Mouse (Mus musculus) telencephalon, adult 2 months (tissue): ENCODE measurements around the gene Xpnpep3.

ENCODE experiments used
- DNase-seq: peaks from one replicate; pipeline ENCODE4 v3.0.0-alpha.2; 2011; ENCODE audit warnings: low read depth, low spot score

The Xpnpep3 gene

GRCm38 (mm10) chr15:81399638-81400315 lies at the start of gene Xpnpep3, which contains the start of gene St13:
Gene Xpnpep3 (plus strand): TSS chr15:81400138.
Gene St13 (minus strand): TSS chr15:81400077.
- peak; percentile 93 for DNase-seq

DNA sequence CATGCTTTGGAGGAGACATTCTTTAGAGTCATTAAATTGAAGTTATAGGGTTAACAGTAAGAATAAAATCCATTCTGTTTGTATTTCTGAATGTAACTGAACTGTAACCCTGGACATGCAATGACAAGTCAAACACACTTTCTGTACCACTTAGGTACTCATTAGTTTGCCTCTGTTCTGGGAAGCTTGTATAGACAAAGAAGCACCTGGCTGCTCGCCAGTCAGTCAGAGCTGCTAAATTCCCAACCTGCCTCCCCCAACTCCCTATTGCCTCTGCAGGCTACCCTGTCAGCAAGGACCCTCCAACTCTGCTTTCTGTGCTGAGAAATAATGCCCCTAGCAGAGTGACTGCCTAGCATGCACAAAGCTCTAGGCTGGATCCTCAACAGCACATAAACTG lies 49.5 kb upstream of the Xpnpep3 start:
- DNase-seq, result no peak

GRCm38 (mm10) chr15:81352638-81353037 lies 47.3 kb upstream of the Xpnpep3 start:
- no peak for DNase-seq

DNA sequence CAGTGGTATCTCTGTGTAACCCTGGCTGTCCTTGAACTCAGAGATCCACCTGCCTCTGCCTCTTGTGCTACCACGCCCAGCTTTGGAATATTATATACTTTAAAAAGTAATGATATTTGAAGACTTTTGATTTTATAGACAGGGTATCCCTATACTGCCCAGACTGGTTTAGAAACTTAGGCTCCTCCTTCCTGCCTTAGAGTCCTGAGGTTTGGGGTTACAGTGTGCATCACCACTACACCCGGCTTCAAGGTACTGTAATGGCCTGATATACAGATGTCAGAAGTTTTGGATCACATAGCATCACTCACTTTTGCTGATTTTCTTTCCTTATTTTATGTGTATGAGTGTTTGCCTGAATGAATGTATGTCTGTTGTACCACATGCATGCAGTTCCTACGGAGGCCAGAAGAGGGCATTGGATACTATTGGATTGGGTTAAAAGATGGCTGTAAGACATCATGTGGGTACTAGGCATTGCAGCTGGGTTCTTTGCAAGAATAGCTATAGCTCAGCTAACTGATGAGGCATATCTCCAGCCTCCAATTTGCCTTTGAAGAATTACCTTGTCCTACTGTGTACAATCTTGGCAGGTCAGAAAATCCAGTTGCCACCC lies 44.7 kb upstream of the Xpnpep3 start:
- no peak for DNase-seq

DNA sequence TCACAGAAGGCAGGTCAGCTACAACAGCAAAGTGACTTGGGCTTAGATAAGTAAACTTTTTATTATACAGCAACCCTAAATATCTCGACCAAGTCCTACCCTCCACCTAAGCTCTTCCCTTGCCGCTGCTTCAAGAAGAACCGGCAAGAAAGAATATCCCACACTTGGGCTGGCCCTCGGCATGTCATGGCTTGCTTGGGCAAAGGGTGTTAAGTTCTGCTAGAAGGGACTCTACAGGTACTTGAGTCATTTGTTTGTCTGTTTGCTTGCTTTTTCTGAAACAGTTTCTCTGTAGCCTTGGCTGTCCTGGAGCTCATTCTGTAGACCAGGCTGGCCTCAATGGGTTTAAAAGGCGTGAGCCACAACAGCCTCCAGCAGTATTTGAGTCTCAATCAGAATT lies 43.0 kb upstream of the Xpnpep3 start:
- DNase-seq, result no peak

- no peak for DNase-seq
Observed at GRCm38 (mm10) chr15:81358943-81359342, 41.0 kb upstream of the Xpnpep3 start.

- no peak for DNase-seq
Observed at GRCm38 (mm10) chr15:81359421-81359820, 40.5 kb upstream of the Xpnpep3 start.

DNA sequence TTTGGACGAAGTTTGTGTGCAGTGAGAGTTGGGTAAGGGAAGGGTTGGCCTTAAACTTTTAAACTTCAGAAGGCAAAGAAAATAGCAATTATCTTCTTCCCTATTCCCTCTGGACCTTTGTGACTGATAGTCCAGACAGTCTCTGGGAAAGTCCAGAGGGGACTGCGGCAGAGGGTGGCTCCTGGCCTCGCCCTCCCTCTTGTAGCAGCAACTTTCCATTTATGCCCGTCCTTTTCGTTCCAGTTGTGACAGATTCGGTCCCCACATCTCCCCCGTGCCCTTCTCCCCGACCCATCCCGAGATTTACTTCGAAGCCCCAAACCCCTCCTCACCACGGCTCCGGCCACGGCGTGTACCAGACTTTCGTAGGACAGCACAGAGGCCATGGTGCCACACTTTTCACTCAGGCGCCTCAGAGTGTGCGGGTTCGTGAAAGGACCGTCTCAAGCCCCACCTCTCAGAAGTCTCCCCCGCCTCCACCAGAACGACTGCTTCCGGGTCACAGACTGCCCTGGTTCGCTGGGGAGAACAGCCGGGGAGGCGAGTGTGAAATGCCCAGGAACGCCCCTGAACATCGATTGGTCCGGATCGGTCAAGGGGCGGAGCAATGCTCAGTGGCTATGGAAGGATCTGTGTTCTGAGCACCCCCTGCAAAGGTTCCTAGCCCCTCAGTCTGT lies 39.5 kb upstream of the Xpnpep3 start, which contains the start of gene Slc25a17:
Gene Slc25a17, minus strand, starts transcription at position 468 of the 677 bp plus-strand sequence.
- DNase-seq, result peak; percentile 93

DNA sequence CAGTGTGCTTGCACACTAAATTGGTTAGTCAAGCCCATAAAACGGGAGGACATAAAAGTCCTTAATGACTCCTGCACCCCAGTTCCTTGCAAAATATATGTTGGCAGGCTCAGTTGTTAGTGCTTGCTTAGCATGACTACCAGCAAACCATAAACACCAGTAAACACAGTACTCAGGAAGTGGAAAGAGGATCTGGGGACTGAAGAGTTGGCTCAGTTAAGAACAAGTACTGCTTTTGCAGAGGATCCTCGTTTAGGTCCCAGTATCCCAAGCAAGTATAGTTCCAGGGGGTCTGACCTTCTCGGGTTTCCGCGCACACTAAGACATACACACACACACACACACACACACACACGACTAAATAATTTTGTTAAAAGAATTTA lies 38.9 kb upstream of the Xpnpep3 start:
- DNase-seq, result no peak

DNA sequence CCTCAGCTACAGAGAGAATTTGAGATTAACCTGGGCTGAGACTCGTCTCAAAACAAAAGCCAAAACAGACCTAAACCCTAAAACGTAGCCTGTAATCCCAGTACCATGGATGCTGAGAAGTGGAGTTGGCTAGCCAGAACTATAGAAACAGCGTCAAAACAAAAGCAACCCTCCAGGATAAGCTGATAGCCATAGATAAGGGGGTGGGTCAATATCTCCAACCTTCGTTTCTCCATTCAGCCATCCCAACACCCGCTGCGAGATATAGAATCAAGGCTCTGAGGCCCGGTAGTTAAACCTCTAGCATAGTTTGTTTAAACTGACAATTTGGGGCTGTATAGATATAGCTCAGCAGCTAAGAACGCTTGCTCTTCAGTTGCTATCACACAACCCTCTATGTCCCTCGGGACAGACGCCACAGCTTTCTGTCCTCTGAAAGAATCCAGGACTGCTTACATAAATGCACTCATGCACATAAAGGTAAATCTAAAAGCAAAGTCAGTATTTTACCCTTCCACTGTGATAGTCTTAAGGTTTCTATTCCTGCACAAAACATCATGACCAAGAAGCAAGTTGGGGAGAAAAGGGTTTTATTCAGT lies 38.4 kb upstream of the Xpnpep3 start:
- no peak for DNase-seq

- DNase-seq, result no peak
Observed at GRCm38 (mm10) chr15:81362501-81362900, 37.4 kb upstream of the Xpnpep3 start.

GRCm38 (mm10) chr15:81364271-81364670 lies 35.7 kb upstream of the Xpnpep3 start:
- DNase-seq, result no peak

DNA sequence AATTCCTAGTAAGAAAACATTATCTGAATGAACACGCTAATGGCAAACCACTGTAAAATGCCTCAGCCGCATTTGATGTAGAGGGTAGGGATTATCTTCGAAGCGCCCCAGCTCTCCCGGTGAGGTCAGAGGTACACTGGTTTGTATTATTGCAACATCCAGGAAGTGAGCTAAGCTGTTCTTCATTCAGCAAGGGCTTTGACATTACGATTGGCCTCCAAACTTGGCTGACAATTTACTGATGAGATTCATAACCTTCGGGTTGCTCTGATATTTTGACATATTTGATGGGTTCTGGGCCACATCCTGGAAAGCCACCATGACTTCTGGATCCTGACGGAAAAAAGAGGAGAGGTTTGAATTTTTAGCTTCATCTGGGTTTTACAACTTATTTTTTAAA lies 34.7 kb upstream of the Xpnpep3 start:
- DNase-seq, result no peak

DNA sequence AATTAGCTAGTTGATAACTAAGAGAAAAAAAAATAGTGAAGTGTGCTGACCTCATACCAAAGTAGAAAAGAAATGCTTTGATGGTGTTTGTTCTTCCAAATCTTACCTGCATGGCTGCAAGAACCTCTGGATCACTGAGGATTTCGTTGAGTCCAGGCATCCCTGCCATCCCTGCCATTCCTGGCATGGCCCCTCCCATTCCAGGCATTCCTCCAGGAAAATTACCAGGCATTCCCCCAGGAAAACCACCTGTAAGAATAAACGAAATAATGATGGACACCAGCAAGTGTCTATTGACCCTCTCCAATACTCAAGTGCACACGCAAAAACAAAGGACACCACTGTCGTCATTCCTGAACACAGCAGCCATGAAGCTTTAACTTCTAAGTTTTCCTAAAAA lies 33.7 kb upstream of the Xpnpep3 start:
- no peak for DNase-seq

DNA sequence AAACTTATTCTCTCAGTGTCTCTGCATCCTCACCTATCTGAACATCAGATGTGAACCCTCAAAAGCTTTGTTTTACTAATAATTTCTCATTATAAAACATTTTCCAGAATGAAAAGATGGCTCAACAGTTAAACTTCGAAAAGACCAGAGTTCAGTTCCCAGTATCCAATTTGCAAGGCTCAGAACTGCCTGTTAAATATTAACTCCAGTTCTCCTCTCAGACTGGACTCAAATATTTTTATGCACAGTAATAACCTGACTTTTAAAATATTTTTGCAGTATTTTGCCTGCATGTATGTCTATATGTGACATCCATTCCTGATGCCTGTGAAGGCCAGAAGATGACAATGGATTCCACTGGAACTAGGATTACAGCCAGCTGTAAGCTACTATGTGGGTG lies 31.3 kb upstream of the Xpnpep3 start:
- DNase-seq, result no peak

GRCm38 (mm10) chr15:81370356-81370755 lies 29.6 kb upstream of the Xpnpep3 start:
- DNase-seq, result no peak

GRCm38 (mm10) chr15:81374621-81375020 lies 25.3 kb upstream of the Xpnpep3 start:
- DNase-seq, result no peak

DNA sequence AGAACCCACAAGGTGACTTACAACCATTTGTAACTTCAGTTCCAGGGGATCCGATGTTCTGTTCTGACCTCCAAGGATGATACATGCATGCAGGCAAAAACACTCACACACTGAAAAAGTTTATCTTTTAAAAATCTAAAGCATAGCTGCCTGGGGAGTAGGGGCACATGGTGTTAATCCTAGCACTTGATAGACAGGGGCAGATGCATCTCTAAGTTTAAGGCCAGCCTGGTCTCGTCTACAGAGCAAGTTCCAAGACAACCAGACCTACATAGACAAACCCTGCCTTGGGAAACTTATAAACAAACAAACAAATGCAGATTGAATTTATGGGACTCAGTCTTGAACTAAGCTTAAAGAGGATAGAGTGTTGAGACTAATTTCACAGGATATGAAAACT lies 21.1 kb upstream of the Xpnpep3 start:
- no peak for DNase-seq

DNA sequence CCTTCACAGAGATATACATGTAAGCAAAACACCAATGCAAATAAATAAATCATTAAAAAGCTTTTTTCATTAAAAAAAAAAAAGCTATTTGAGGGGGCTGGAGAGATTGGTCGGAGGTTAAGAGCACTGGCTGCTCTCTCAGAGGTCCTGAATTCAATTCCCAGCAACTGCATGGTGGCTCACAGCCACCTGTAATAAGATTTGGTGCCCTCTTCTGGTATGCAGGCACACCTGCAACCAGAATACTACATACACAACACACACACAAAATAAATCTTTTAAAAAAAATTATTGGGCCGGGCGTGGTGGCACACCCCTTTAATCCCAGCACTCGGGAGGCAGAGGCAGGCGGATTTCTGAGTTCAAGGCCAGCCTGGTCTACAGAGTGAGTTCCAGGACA lies 13.6 kb upstream of the Xpnpep3 start:
- DNase-seq, result no peak

- DNase-seq, result peak; percentile 9
Observed at GRCm38 (mm10) chr15:81392997-81393396, 6.9 kb upstream of the Xpnpep3 start.

GRCm38 (mm10) chr15:81394211-81394915 lies 5.6 kb upstream of the Xpnpep3 start:
- DNase-seq, result no peak

DNA sequence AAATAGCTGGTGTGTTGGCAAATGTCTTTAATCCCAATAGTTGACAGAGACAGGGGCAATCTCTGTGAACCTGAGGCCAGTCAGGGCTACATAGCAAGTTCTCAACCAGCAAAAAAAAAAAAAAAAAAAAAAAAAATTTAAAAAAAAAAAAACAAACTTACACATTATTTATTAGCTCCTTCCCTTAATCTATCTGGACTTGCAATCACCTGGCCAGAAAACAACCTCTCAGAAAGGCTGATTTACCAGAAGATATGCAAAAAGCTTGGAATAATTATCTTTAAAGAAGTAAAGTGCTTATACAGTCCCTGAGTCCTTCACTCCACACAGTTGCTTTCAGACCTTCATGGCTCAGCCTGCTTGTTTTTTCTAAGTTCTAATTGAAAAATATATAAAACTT lies 1.7 kb upstream of the Xpnpep3 start:
- DNase-seq, result no peak
